ENCODE assay signal across 8 mouse cellular contexts in genomic region chr4:99120211-99121122, GRCm38 (mm10). TPM values are rescaled to one million over a fixed set of nuclear protein-coding genes. Genes with fewer than 3 reads are reported as not detected.
DNase-seq lines count a peak whose midpoint lies in the region; ATAC-seq and TF ChIP-seq lines count a peak whose summit lies in the region.

Gene Dock7, minus strand, starts transcription at chr4:99120915.

- peak within 1 kb of the TSS; percentile 84 for H3K4me3 ChIP-seq in cortical plate, adult 2 months (ENCODE audit: insufficient read depth, low read length)
- peak within 1 kb of the TSS; percentile 96 for H3K4me3 ChIP-seq in gastrocnemius, adult 2 months
- peak within 1 kb of the TSS; percentile 96 for H3K4me3 ChIP-seq in hindbrain, embryonic 15.5 days

- ATAC-seq in hindbrain, embryonic 15.5 days (ENCODE audit: low FRiP score, low read depth), result peak; percentile 94

- TF ChIP-seq CTCF in cortical plate, adult 2 months (IDR thresholded peaks at IDR 0.05; ENCODE audit: extremely low read depth, insufficient read depth, low read length), result no peak
- TF ChIP-seq CTCF in gastrocnemius, adult 2 months (IDR thresholded peaks at IDR 0.05), result no peak

- H3K9me3 ChIP-seq in hindbrain, embryonic 15.5 days, result no peaks in the 10 kb centered on the region

- H3K4me2 ChIP-seq in hindbrain, embryonic 15.5 days, result peak within 1 kb of the TSS; percentile 57

- H3K9ac ChIP-seq in hindbrain, embryonic 15.5 days, result peak within 1 kb of the TSS; percentile 99

- 0% methylated on average over 68 of the region's 117 CpGs for WGBS in hindbrain, embryonic 15.5 days

- peaks cover 8% of the 10 kb centered on the region; the same call in 1 of the 2 replicates for H3K4me1 ChIP-seq in cortical plate, adult 2 months (ENCODE audit: control insufficient read depth, insufficient read depth, low read length)
- H3K4me1 ChIP-seq in hindbrain, embryonic 15.5 days (replicated peaks), result peaks cover 53% of the 10 kb centered on the region

- H3K36me3 ChIP-seq in hindbrain, embryonic 15.5 days, result no peaks in the 10 kb centered on the region

- DNase-seq in adrenal gland, adult 18-20 months (ENCODE audit: low spot score in 2 of 2), result peak; percentile 84 to 86
- DNase-seq in gastrocnemius, adult 2 months, result peak; percentile 94
- DNase-seq in layer of hippocampus, postnatal 36 days, result peak; percentile 76 to 79
- peak; percentile 76 for DNase-seq in lung, postnatal 25 days (ENCODE audit: low spot score)
- DNase-seq in retina, postnatal 7 days (ENCODE audit: low read depth, low spot score), result peak; percentile 85
- peak; percentile 57 for DNase-seq in urinary bladder, postnatal 10 days (ENCODE audit: low spot score)

- intact Hi-C loops in gastrocnemius, adult 2 months (cut with DNase I), result loop anchor here (2.0 to 5.0 kb wide), 2 partner anchors 42 to 62 kb away; no protein-coding TSS in a partner anchor

- TF ChIP-seq POLR2A in cortical plate, adult 2 months (IDR thresholded peaks at IDR 0.05; ENCODE audit: extremely low read depth, insufficient read depth, low read length), result no peak

- H3K27me3 ChIP-seq in hindbrain, embryonic 15.5 days, result no peaks in the 10 kb centered on the region

- H3K27ac ChIP-seq in cortical plate, adult 2 months (ENCODE audit: insufficient read depth, low read length), result peak within 1 kb of the TSS; percentile 95
- H3K27ac ChIP-seq in gastrocnemius, adult 2 months, result peak within 1 kb of the TSS; percentile 85
- peak within 1 kb of the TSS; percentile 96 for H3K27ac ChIP-seq in hindbrain, embryonic 15.5 days (replicated peaks)

RNA-seq across cellular contexts. Expression of gene Dock7, which starts in this region (rescaled TPM):
- total RNA-seq in adrenal gland, adult 18-20 months (2021), result 10 to 100 TPM; 28.3 to 43.3 TPM
- 55.2 and 65.2 TPM in 2 replicates for polyA plus RNA-seq in cortical plate, adult 2 months (2012; rRNA removed)
- 1 to 10 TPM; 6.4 to 9.1 TPM for total RNA-seq in gastrocnemius, adult 2 months (2021)
- polyA plus RNA-seq in hindbrain, embryonic 15.5 days (2015; fragmentation: Nextera tagmentation; extraction: Ambion mirVana), result 58.1 and 59.1 TPM in 2 replicates
- total RNA-seq in layer of hippocampus, postnatal 36 days (2021), result 10 to 100 TPM; 33.4 to 35.9 TPM

Comparison
In these comparisons a context has a peak if more than half of its experiments do, and no peak if none do; other contexts are left out.
1. Peak in every context shown above with its lines: DNase-seq, ATAC-seq, H3K4me3 ChIP-seq and H3K27ac ChIP-seq.